Mouse (Mus musculus) left cerebral cortex, adult 2 months (tissue): ENCODE measurements around the gene Trim2. TPM values are rescaled to one million over a fixed set of nuclear protein-coding genes. Genes with fewer than 3 reads are reported as not detected.
A peak's percentile ranks its signal among the peaks of the same experiment; 100 is the strongest.

Experiments
- DNase-seq, 2 experiments: peaks; one replicate each; pipeline ENCODE4 v3.0.0; 2021 to 2022; ENCODE audit warnings: low spot score in 2 of 2, mixed read lengths in 1 of 2; ENCODE audit errors: extremely low spot score in 1 of 2
- H3K27ac ChIP-seq: fragments of 200-600 bp; 2 replicates; pipeline ENCODE4 v1.8.1; 2022
- H3K4me3 ChIP-seq: fragments of 200-600 bp; 2 replicates; pipeline ENCODE4 v1.8.1; 2022
- CTCF ChIP-seq: fragments of 200-600 bp; IDR thresholded peaks from 2 replicates; pipeline ENCODE4 v1.8.1; 2022; ENCODE audit warnings: antibody characterized with exemption, mild to moderate bottlenecking, moderate library complexity
- intact Hi-C: fragments of 180-260 bp; cut with DNase I; formaldehyde crosslinking; loops from one replicate; pipeline ENCODE4 v1.15.1; 2025
- total RNA-seq, 2 experiments: library from RNA; stranded (reverse); gene quantifications; 2 replicates each; pipeline ENCODE4 v1.2.3; 2021

Gene Trim2
- total RNA-seq, 2 experiments from 2014 or later, result 246 to 280 TPM

DNA sequence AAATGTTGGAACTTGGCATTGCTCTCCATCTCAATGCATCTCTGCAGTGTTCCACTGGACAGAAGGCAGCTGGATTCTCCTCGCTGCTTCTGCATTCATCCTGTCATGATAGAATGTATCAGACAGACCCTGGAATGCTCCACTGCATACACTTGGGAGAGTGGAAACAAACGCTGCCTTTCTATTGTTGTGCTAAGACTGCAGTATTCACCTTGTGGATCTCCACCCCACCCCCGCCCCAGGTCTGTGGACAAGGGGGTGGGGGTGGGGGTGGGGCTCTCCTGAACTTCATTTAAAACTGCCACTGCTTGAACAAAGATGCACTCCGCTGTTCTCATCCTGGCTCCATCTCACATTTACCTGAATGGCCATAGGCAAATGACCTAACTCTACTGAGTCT is 112.8 kb downstream of the Trim2 start:
- TF ChIP-seq CTCF, result no peak
- Histone ChIP-seq H3K27ac (no peak overlapping the region), H3K4me3 (no peak overlapping the region)
- DNase-seq, result no peak
- intact Hi-C loops, result no loop called here

DNA sequence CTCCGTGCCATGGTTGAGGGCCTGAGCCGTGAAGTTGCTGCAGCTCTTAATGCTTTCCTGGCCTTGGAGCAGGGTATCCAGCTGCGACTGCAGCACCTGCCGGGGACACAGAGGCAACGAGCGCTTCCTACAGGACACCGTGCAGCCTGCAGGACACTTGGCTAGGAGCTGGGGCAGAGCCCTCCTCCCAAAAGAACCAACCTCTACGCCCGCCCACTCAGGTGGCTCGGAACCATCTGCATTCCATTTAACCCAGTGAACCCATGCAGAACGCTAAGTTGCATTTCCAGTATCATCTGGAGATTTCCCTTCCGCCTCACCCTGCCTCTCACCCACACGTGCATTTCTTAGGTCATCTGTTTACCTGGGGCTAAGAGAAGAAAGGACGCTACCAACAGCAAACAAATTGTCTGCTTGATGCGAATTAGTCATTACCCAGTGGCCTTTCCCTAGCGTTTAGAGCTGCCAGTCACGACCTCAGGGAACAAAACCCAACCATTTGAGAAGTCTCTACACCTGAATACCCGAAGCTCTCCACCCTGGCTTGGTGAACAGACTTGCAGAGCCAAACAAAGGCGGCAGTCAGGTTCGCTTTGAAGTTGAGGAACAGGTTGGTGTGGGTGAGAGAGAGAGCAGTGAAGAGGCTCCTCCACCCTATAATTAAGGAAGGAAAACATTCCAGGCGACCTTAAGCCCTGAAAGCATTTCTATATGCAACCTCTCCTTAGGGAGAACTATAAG is 115.4 kb downstream of the Trim2 start:
- intact Hi-C loops, result no loop called here

GRCm38 (mm10) chr3:84190513-84191061 is 116.1 kb downstream of the Trim2 start:
- intact Hi-C loops, result no loop called here
- H3K4me3 ChIP-seq, result no peak overlapping the region
- TF ChIP-seq CTCF, result no peak
- DNase-seq, result no peak
- no peak overlapping the region for H3K27ac ChIP-seq

More for the DNA sequence above, 115.4 kb downstream of the Trim2 start:
- DNase-seq, result no peak
- no peak for TF ChIP-seq CTCF
- Histone ChIP-seq H3K27ac (no peak overlapping the region), H3K4me3 (no peak overlapping the region)

DNA sequence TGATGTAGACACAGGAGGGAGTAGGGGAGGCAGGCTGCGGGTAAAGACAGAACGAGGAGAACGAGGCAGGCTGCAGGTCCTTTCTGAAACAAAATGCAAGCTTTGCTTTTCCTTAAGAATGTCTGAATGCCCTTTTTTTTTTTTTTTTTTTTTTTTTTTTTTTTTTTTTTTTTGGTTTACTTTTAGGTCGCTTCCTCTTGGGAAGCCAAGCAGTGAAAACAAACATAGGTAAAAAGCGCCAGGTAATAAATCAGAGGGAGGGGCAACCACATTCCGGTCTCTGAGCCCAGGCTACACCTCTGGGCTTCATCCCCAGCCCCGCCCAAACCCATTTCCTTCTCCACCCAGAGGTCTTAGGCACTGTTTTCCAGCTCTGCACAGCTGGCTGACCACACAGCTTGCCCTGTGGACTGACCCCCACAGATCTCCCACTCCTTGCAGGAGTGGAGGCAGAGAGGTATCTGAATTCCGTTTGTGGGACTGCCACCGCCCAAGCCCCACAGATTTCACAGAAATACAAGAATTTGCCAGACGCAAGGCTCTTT is 117.0 kb downstream of the Trim2 start:
- no peak for TF ChIP-seq CTCF
- no peak for DNase-seq
- intact Hi-C loops, result no loop called here
- Histone ChIP-seq H3K27ac (no peak overlapping the region), H3K4me3 (no peak overlapping the region)

- intact Hi-C loops, result loop anchor here (5.0 kb wide), 1 partner anchor 361 kb away; no protein-coding TSS in a partner anchor
- Histone ChIP-seq H3K27ac (no peak overlapping the region), H3K4me3 (no peak overlapping the region)
- TF ChIP-seq CTCF, result no peak
- DNase-seq, result no peak
These were observed 125.0 kb downstream of the Trim2 start for GRCm38 (mm10) chr3:84181717-84182116.

DNA sequence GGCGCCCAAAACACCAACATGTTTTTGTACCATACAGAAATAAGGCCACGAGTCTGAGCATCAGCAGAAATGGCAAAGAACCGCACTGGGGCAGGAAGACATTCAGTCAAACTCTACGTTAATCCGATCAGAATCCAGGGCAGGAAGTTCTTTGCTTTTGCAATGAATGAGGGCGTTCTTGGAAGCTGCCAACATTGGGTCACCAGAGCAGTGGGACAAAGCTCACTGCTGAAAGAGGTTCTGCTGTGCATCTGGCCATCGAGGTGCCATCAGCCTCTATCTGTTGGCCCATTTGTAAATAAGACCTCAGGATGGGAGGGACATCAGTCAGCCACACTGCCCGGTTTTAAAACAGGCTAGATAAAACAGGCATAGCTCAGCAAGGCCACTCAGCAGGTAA is 125.6 kb downstream of the Trim2 start:
- Histone ChIP-seq H3K4me3 (no peak overlapping the region), H3K27ac (no peak overlapping the region)
- no peak for DNase-seq
- TF ChIP-seq CTCF, result no peak
- intact Hi-C loops, result loop anchor here (5.0 kb wide), 1 partner anchor 361 kb away; no protein-coding TSS in a partner anchor

DNA sequence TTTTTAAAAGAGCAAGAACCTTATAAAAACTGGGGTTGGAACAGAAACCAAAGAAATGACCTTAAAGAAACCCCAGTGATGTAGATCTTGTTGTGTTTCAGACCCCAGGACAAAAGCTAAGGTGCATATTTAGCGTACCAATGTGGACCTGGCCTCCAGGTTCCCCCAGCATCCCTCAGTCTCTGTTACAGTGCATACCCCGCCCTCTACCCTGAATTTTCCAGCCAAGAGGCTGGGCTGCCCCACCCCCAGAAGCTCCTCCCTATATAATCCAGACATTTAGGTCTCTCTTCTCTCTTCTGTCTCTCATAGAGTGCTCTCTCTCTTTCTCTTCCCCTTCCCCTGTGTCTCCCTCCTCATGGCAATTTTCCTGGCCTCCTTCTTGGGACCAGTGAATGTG is 126.4 kb downstream of the Trim2 start:
- intact Hi-C loops, result loop anchor here (5.0 kb wide), 1 partner anchor 362 kb away; no protein-coding TSS in a partner anchor
- Histone ChIP-seq H3K4me3 (no peak overlapping the region), H3K27ac (no peak overlapping the region)
- TF ChIP-seq CTCF, result no peak
- no peak for DNase-seq

DNA sequence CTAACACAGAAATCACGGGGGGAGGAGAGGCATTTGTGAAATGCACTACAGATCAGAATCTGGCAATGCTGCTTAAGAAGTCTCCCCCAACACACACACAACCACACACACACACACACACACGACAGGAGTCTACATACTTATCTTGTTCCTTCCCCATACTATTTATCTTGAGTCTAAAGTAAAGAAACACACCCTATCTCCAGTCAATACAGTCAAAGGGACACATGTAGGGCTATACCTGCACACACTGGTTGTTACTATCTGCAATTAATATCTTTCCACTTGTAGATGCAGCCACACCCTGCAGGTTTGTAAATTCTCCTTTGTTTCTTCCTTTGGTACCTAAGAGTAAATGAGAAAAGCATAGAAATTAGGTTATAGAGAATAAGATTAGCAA is 128.8 kb downstream of the Trim2 start:
- no peak for TF ChIP-seq CTCF
- H3K4me3 ChIP-seq, result no peak overlapping the region
- no peak for DNase-seq
- intact Hi-C loops, result loop anchor here (5.0 kb wide), 2 partner anchors 39 to 79 kb away; no protein-coding TSS in a partner anchor
- no peak overlapping the region for H3K27ac ChIP-seq

DNA sequence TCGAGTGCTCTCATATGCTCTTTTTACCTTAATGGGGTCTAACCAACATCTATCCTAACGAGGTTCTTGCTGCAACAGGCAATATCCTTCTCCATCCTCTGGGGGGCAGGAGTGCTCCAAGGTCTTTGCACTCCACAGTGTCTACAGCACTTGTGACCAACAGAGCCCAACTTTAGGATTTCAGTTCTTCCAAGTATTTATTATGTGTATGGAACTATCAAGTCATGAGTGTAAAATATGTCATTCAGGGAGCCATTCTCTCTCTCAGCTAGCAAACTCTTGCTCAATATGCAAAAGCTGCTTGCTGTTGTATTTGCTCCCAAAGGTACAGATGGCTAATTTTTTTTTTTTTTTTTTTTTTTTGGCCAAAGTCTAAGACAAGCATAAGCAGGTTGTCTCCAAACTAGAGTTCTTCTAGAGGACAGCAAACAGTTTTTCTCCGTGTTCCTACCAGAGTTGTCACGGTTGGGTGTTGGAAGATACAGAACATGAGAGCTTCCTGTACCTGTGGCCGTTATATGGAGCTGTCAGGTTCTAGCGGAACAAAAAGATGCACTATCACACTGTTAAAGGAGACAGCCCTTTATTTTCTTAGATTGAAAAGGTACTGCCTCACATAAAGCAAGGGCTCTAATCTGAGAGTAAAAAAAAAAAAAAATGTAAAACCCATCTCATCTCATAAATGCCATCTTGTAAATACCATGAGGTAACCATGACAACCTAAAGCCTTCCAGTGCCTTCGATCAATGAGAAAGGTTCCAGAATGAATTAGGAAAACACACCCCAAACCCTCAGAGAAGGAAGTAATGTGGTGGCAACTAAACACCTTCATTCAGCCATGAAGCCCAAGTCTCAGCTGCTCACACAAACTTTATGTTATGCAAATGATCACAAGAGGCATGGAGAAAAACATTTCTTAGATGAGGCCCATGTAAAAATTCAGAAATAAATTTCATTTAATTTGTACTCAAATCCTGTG is 131.1 kb downstream of the Trim2 start:
- peak; percentile 90 for TF ChIP-seq CTCF
- intact Hi-C loops, result loop anchor here (1.0 to 5.0 kb wide), 4 partner anchors 42 to 138 kb away; no protein-coding TSS in a partner anchor
- H3K4me3 ChIP-seq, result no peak overlapping the region
- peak; percentile 64 to 70 for DNase-seq
- H3K27ac ChIP-seq, result no peak overlapping the region

- TF ChIP-seq CTCF, result no peak
- H3K4me3 ChIP-seq, result no peak within 1 kb of the TSS
- H3K27ac ChIP-seq, result no peak within 1 kb of the TSS
- intact Hi-C loops, result loop anchor here (2.0 kb wide), 1 partner anchor 131 kb away; no protein-coding TSS in a partner anchor
- no peak for DNase-seq
These were observed 133.0 kb downstream of the Trim2 start, which contains the start of gene Gm6525 for GRCm38 (mm10) chr3:84173581-84174154. TSS of gene Gm6525 (plus strand) at chr3:84174104.

DNA sequence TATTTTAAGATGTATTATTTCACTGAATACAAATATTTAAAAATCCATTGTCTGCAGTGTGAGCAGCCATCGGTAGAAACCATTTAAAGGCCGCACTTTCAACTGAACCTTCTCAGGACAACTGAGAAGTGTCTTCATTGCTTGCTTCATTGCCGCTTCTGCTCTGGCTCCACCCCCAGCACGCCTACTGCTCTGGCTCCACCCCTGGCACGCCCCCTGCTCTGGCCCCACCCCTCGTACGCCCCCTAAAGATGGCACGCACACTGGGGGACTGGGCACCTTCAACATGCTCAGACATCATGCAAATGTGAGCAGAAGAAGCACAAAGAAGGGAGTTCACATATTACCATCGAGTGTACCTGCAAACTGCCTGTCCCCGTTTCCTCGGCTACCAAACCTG is 134.3 kb downstream of the Trim2 start:
- intact Hi-C loops, result no loop called here

More for the DNA sequence above, 134.3 kb downstream of the Trim2 start:
- no peak overlapping the region for H3K4me3 ChIP-seq
- TF ChIP-seq CTCF, result no peak
- no peak overlapping the region for H3K27ac ChIP-seq
- DNase-seq, result no peak
